Mouse (Mus musculus): Measurements from ENCODE around the gene Neb. TPM values are rescaled to one million over a fixed set of nuclear protein-coding genes. Genes with fewer than 3 reads are reported as not detected.

Gene Neb
- polyA plus RNA-seq, 1 experiment = 0.14 TPM

- Histone ChIP-seq H3K36me3 (ENCODE audit: control insufficient read depth, insufficient read depth) (no peaks in the 10 kb centered on the region), H3K27me3 (ENCODE audit: control insufficient read depth, insufficient read depth, insufficient read length) (no peaks in the 10 kb centered on the region), H3K79me2 (ENCODE audit: control insufficient read depth, insufficient read depth) (no peaks in the 10 kb centered on the region), H3K4me3 (ENCODE audit: insufficient read depth, poor library complexity, severe bottlenecking) (no peak overlapping the region), H3K79me3 (ENCODE audit: low read depth) (no peaks in the 10 kb centered on the region), H3ac (ENCODE audit: control insufficient read depth, insufficient read length, low read depth) (no peak overlapping the region)
- TF ChIP-seq MYOD1 (IDR thresholded peaks at IDR 0.05; ENCODE audit: control insufficient read depth, insufficient read length, low read depth) (no peak), USF1 (IDR thresholded peaks at IDR 0.05; ENCODE audit: low read depth) (no peak), CTCF (IDR thresholded peaks at IDR 0.05; ENCODE audit: control insufficient read depth, insufficient read depth, insufficient read length) (no peak), MAX (IDR thresholded peaks at IDR 0.05) (no peak), FOSL1 (IDR thresholded peaks at IDR 0.05; ENCODE audit: insufficient read depth, low read length, poor library complexity, severe bottlenecking) (no peak), CEBPB (IDR thresholded peaks at IDR 0.05; ENCODE audit: low read depth) (no peak), MYOG (IDR thresholded peaks at IDR 0.05; ENCODE audit: control insufficient read depth, extremely low read depth, insufficient read length) (no peak)
Observed at GRCm38 (mm10) chr2:52351029-52351428, 27.2 kb downstream of the Neb start.

- Histone ChIP-seq H3K36me3 (ENCODE audit: control insufficient read depth, insufficient read depth) (no peaks in the 10 kb centered on the region), H3ac (ENCODE audit: control insufficient read depth, insufficient read length, low read depth) (no peak overlapping the region), H3K79me3 (ENCODE audit: low read depth) (no peaks in the 10 kb centered on the region), H3K27me3 (ENCODE audit: control insufficient read depth, insufficient read depth, insufficient read length) (no peaks in the 10 kb centered on the region), H3K4me3 (ENCODE audit: insufficient read depth, poor library complexity, severe bottlenecking) (no peak overlapping the region), H3K79me2 (ENCODE audit: control insufficient read depth, insufficient read depth) (no peaks in the 10 kb centered on the region)
- TF ChIP-seq MYOG (IDR thresholded peaks at IDR 0.05; ENCODE audit: control insufficient read depth, extremely low read depth, insufficient read length) = no peak
- no peak for TF ChIP-seq CTCF (IDR thresholded peaks at IDR 0.05; ENCODE audit: control insufficient read depth, insufficient read depth, insufficient read length)
Observed at GRCm38 (mm10) chr2:52340990-52341389, 37.3 kb downstream of the Neb start.

GRCm38 (mm10) chr2:52335556-52335955, 42.7 kb downstream of the Neb start:
- TF ChIP-seq MYOD1 (IDR thresholded peaks at IDR 0.05; ENCODE audit: control insufficient read depth, insufficient read length, low read depth) = no peak
- Histone ChIP-seq H3K79me2 (ENCODE audit: control insufficient read depth, insufficient read depth) (no peaks in the 10 kb centered on the region), H3K79me3 (ENCODE audit: low read depth) (no peaks in the 10 kb centered on the region), H3ac (ENCODE audit: control insufficient read depth, insufficient read length, low read depth) (no peak overlapping the region), H3K27me3 (ENCODE audit: control insufficient read depth, insufficient read depth, insufficient read length) (no peaks in the 10 kb centered on the region), H3K36me3 (ENCODE audit: control insufficient read depth, insufficient read depth) (no peaks in the 10 kb centered on the region), H3K4me3 (ENCODE audit: insufficient read depth, poor library complexity, severe bottlenecking) (no peak overlapping the region)

GRCm38 (mm10) chr2:52335087-52335486, 43.2 kb downstream of the Neb start:
- Histone ChIP-seq H3K79me2 (ENCODE audit: control insufficient read depth, insufficient read depth) (no peaks in the 10 kb centered on the region), H3K4me3 (ENCODE audit: insufficient read depth, poor library complexity, severe bottlenecking) (no peak overlapping the region), H3K27me3 (ENCODE audit: control insufficient read depth, insufficient read depth, insufficient read length) (no peaks in the 10 kb centered on the region), H3ac (ENCODE audit: control insufficient read depth, insufficient read length, low read depth) (no peak overlapping the region), H3K79me3 (ENCODE audit: low read depth) (no peaks in the 10 kb centered on the region), H3K36me3 (ENCODE audit: control insufficient read depth, insufficient read depth) (no peaks in the 10 kb centered on the region)
- no peak for TF ChIP-seq FOSL1 (IDR thresholded peaks at IDR 0.05; ENCODE audit: insufficient read depth, low read length, poor library complexity, severe bottlenecking)
- no peak for TF ChIP-seq MAX (IDR thresholded peaks at IDR 0.05)
- TF ChIP-seq MYOG (IDR thresholded peaks at IDR 0.05; ENCODE audit: control insufficient read depth, extremely low read depth, insufficient read length) = no peak
- no peak for TF ChIP-seq USF1 (IDR thresholded peaks at IDR 0.05; ENCODE audit: low read depth)
- no peak for TF ChIP-seq CTCF (IDR thresholded peaks at IDR 0.05; ENCODE audit: control insufficient read depth, insufficient read depth, insufficient read length)
- no peak for TF ChIP-seq MYOD1 (IDR thresholded peaks at IDR 0.05; ENCODE audit: control insufficient read depth, insufficient read length, low read depth)
- TF ChIP-seq CEBPB (IDR thresholded peaks at IDR 0.05; ENCODE audit: low read depth) = no peak

- Histone ChIP-seq H3K27me3 (ENCODE audit: control insufficient read depth, insufficient read depth, insufficient read length) (no peaks in the 10 kb centered on the region), H3K79me2 (ENCODE audit: control insufficient read depth, insufficient read depth) (no peaks in the 10 kb centered on the region), H3K79me3 (ENCODE audit: low read depth) (no peaks in the 10 kb centered on the region), H3K36me3 (ENCODE audit: control insufficient read depth, insufficient read depth) (no peaks in the 10 kb centered on the region), H3ac (ENCODE audit: control insufficient read depth, insufficient read length, low read depth) (no peak overlapping the region), H3K4me3 (ENCODE audit: insufficient read depth, poor library complexity, severe bottlenecking) (no peak overlapping the region)
- TF ChIP-seq FOSL1 (IDR thresholded peaks at IDR 0.05; ENCODE audit: insufficient read depth, low read length, poor library complexity, severe bottlenecking) (no peak), MYOG (IDR thresholded peaks at IDR 0.05; ENCODE audit: control insufficient read depth, extremely low read depth, insufficient read length) (no peak)
Observed at GRCm38 (mm10) chr2:52333535-52333934, 44.7 kb downstream of the Neb start.

- no peak for TF ChIP-seq USF1 (IDR thresholded peaks at IDR 0.05; ENCODE audit: low read depth)
- TF ChIP-seq CTCF (IDR thresholded peaks at IDR 0.05; ENCODE audit: control insufficient read depth, insufficient read depth, insufficient read length) = no peak
- no peak for TF ChIP-seq FOSL1 (IDR thresholded peaks at IDR 0.05; ENCODE audit: insufficient read depth, low read length, poor library complexity, severe bottlenecking)
- TF ChIP-seq MYOD1 (IDR thresholded peaks at IDR 0.05; ENCODE audit: control insufficient read depth, insufficient read length, low read depth) = no peak
- TF ChIP-seq CEBPB (IDR thresholded peaks at IDR 0.05; ENCODE audit: low read depth) = no peak
- TF ChIP-seq MAX (IDR thresholded peaks at IDR 0.05) = no peak
- TF ChIP-seq MYOG (IDR thresholded peaks at IDR 0.05; ENCODE audit: control insufficient read depth, extremely low read depth, insufficient read length) = no peak
- H3K36me3 ChIP-seq (ENCODE audit: control insufficient read depth, insufficient read depth) = no peaks in the 10 kb centered on the region
- no peaks in the 10 kb centered on the region for H3K79me3 ChIP-seq (ENCODE audit: low read depth)
- no peak overlapping the region for H3ac ChIP-seq (ENCODE audit: control insufficient read depth, insufficient read length, low read depth)
- no peaks in the 10 kb centered on the region for H3K79me2 ChIP-seq (ENCODE audit: control insufficient read depth, insufficient read depth)
- H3K4me3 ChIP-seq (ENCODE audit: insufficient read depth, poor library complexity, severe bottlenecking) = no peak overlapping the region
- H3K27me3 ChIP-seq (ENCODE audit: control insufficient read depth, insufficient read depth, insufficient read length) = no peaks in the 10 kb centered on the region
Observed at GRCm38 (mm10) chr2:52331761-52332160, 46.5 kb downstream of the Neb start.
